Mouse (Mus musculus): ENCODE data around the gene Stx8. TPM values are rescaled to one million over a fixed set of nuclear protein-coding genes. Genes with fewer than 3 reads are reported as not detected.
A peak's percentile ranks its signal among the peaks of the same experiment; 100 is the strongest.

Gene Stx8
- total and polyA plus RNA-seq, 2 experiments from 2014 or later: 10.8 to 65.8 TPM

GRCm38 (mm10) chr11:68072597-68073210 is 106.7 kb downstream of the Stx8 start:
- 60% methylated on average over 11 of the region's 11 CpGs for WGBS

GRCm38 (mm10) chr11:68074686-68075085 is 108.7 kb downstream of the Stx8 start:
- no peak overlapping the region for H3K9ac ChIP-seq (replicated peaks; ENCODE audit: low read length)
- ATAC-seq (no peak), DNase-seq (ENCODE audit: low spot score) (no peak)
- no peaks in the 10 kb centered on the region for H3K27me3 ChIP-seq (ENCODE audit: insufficient read depth, low read length)
- no peaks in the 10 kb centered on the region for H3K36me3 ChIP-seq (ENCODE audit: insufficient read depth, low read length)
- H3K4me3 ChIP-seq (ENCODE audit: low read length): no peak overlapping the region
- 58% methylated on average over 5 of the region's 5 CpGs for WGBS
- no peak overlapping the region for H3K4me2 ChIP-seq (ENCODE audit: low read depth, low read length)
- no peak overlapping the region for H3K27ac ChIP-seq
- no peaks in the 10 kb centered on the region for H3K9me3 ChIP-seq (ENCODE audit: low read length)
- no peak for TF ChIP-seq CTCF (IDR thresholded peaks at IDR 0.05; ENCODE audit: low read depth)
- H3K4me1 ChIP-seq (ENCODE audit: insufficient read depth, low read length): no peaks in the 10 kb centered on the region

More at GRCm38 (mm10) chr11:68072597-68073210, 106.7 kb downstream of the Stx8 start:
- H3K9ac ChIP-seq (replicated peaks; ENCODE audit: low read length): no peak overlapping the region
- DNase-seq (ENCODE audit: low spot score) (no peak), ATAC-seq (no peak)
- no peak overlapping the region for H3K4me3 ChIP-seq (ENCODE audit: low read length)
- TF ChIP-seq CTCF (IDR thresholded peaks at IDR 0.05; ENCODE audit: low read depth): no peak
- no peak overlapping the region for H3K4me2 ChIP-seq (ENCODE audit: low read depth, low read length)
- H3K27ac ChIP-seq: no peak overlapping the region
- no peaks in the 10 kb centered on the region for H3K4me1 ChIP-seq (ENCODE audit: insufficient read depth, low read length)
- no peaks in the 10 kb centered on the region for H3K9me3 ChIP-seq (ENCODE audit: low read length)
- no peaks in the 10 kb centered on the region for H3K36me3 ChIP-seq (ENCODE audit: insufficient read depth, low read length)
- H3K27me3 ChIP-seq (ENCODE audit: insufficient read depth, low read length): no peaks in the 10 kb centered on the region

- Histone ChIP-seq H3K4me3 (ENCODE audit: low read length) (no peak overlapping the region), H3K4me1 (ENCODE audit: insufficient read depth, low read length) (no peaks in the 10 kb centered on the region), H3K27me3 (ENCODE audit: insufficient read depth, low read length) (no peaks in the 10 kb centered on the region), H3K9ac (replicated peaks; ENCODE audit: low read length) (no peak overlapping the region), H3K4me2 (ENCODE audit: low read depth, low read length) (no peak overlapping the region), H3K9me3 (ENCODE audit: low read length) (no peaks in the 10 kb centered on the region), H3K27ac (no peak overlapping the region), H3K36me3 (ENCODE audit: insufficient read depth, low read length) (no peaks in the 10 kb centered on the region)
- WGBS: 61% methylated on average over 2 of the region's 2 CpGs
- ATAC-seq: no peak
- DNase-seq (ENCODE audit: low spot score): no peak
- TF ChIP-seq CTCF (IDR thresholded peaks at IDR 0.05; ENCODE audit: low read depth): no peak
These were observed 109.3 kb downstream of the Stx8 start for GRCm38 (mm10) chr11:68075331-68075730.

- H3K27ac ChIP-seq: no peak overlapping the region
- no peak overlapping the region for H3K4me3 ChIP-seq (ENCODE audit: low read length)
- H3K36me3 ChIP-seq (ENCODE audit: insufficient read depth, low read length): no peaks in the 10 kb centered on the region
- H3K4me1 ChIP-seq (ENCODE audit: insufficient read depth, low read length): no peaks in the 10 kb centered on the region
- no peaks in the 10 kb centered on the region for H3K27me3 ChIP-seq (ENCODE audit: insufficient read depth, low read length)
- H3K4me2 ChIP-seq (ENCODE audit: low read depth, low read length): no peak overlapping the region
- 94% methylated on average over 2 of the region's 2 CpGs for WGBS
- DNase-seq (ENCODE audit: low spot score): no peak
- no peak for TF ChIP-seq CTCF (IDR thresholded peaks at IDR 0.05; ENCODE audit: low read depth)
- no peak overlapping the region for H3K9ac ChIP-seq (replicated peaks; ENCODE audit: low read length)
- H3K9me3 ChIP-seq (ENCODE audit: low read length): no peaks in the 10 kb centered on the region
- no peak for ATAC-seq
These were observed 113.8 kb downstream of the Stx8 start for GRCm38 (mm10) chr11:68079756-68080155.

- DNase-seq (ENCODE audit: low spot score) (no peak), ATAC-seq (no peak)
- H3K27me3 ChIP-seq (ENCODE audit: insufficient read depth, low read length): no peaks in the 10 kb centered on the region
- no peak overlapping the region for H3K27ac ChIP-seq
- no peaks in the 10 kb centered on the region for H3K36me3 ChIP-seq (ENCODE audit: insufficient read depth, low read length)
- TF ChIP-seq CTCF (IDR thresholded peaks at IDR 0.05; ENCODE audit: low read depth): peak; percentile 31; the same call in 1 of the 2 replicates
- 95% methylated on average over 2 of the region's 2 CpGs for WGBS
- H3K4me3 ChIP-seq (ENCODE audit: low read length): no peak overlapping the region
- no peaks in the 10 kb centered on the region for H3K9me3 ChIP-seq (ENCODE audit: low read length)
- no peaks in the 10 kb centered on the region for H3K4me1 ChIP-seq (ENCODE audit: insufficient read depth, low read length)
- H3K4me2 ChIP-seq (ENCODE audit: low read depth, low read length): no peak overlapping the region
- H3K9ac ChIP-seq (replicated peaks; ENCODE audit: low read length): no peak overlapping the region
These were observed 115.0 kb downstream of the Stx8 start for GRCm38 (mm10) chr11:68080999-68081398.

- no peak overlapping the region for H3K4me2 ChIP-seq (ENCODE audit: low read depth, low read length)
- H3K27me3 ChIP-seq (ENCODE audit: insufficient read depth, low read length): no peaks in the 10 kb centered on the region
- no peak for TF ChIP-seq CTCF (IDR thresholded peaks at IDR 0.05; ENCODE audit: low read depth)
- no peaks in the 10 kb centered on the region for H3K9me3 ChIP-seq (ENCODE audit: low read length)
- H3K4me3 ChIP-seq (ENCODE audit: low read length): no peak overlapping the region
- H3K9ac ChIP-seq (replicated peaks; ENCODE audit: low read length): no peak overlapping the region
- no peak for DNase-seq (ENCODE audit: low spot score)
- no peaks in the 10 kb centered on the region for H3K4me1 ChIP-seq (ENCODE audit: insufficient read depth, low read length)
- ATAC-seq: no peak
- H3K36me3 ChIP-seq (ENCODE audit: insufficient read depth, low read length): no peaks in the 10 kb centered on the region
- H3K27ac ChIP-seq: no peak overlapping the region
- 85% methylated on average over 12 of the region's 12 CpGs for WGBS
These were observed 116.8 kb downstream of the Stx8 start for GRCm38 (mm10) chr11:68082756-68083155.

- Histone ChIP-seq H3K27me3 (ENCODE audit: insufficient read depth, low read length) (no peaks in the 10 kb centered on the region), H3K27ac (no peak overlapping the region), H3K9ac (replicated peaks; ENCODE audit: low read length) (no peak overlapping the region), H3K4me2 (ENCODE audit: low read depth, low read length) (no peak overlapping the region), H3K4me3 (ENCODE audit: low read length) (no peak overlapping the region), H3K9me3 (ENCODE audit: low read length) (no peaks in the 10 kb centered on the region), H3K36me3 (ENCODE audit: insufficient read depth, low read length) (no peaks in the 10 kb centered on the region), H3K4me1 (ENCODE audit: insufficient read depth, low read length) (no peaks in the 10 kb centered on the region)
- WGBS: 79% methylated on average over 6 of the region's 6 CpGs
- DNase-seq (ENCODE audit: low spot score) (peak; percentile 17), ATAC-seq (no peak)
- TF ChIP-seq CTCF (IDR thresholded peaks at IDR 0.05; ENCODE audit: low read depth): no peak
These were observed 117.6 kb downstream of the Stx8 start for GRCm38 (mm10) chr11:68083562-68083961.

Data from hindbrain, postnatal 0 days (tissue).